Mouse (Mus musculus): Measurements from ENCODE around the gene Ilvbl. TPM values are rescaled to one million over a fixed set of nuclear protein-coding genes. Genes with fewer than 3 reads are reported as not detected.
"Not testable (repeated sequence)": the region's sequence is repeated elsewhere in the genome, so short reads cannot be mapped to it uniquely, and the experiment has no call there.

The Ilvbl gene
- polyA plus RNA-seq, 1 experiment = not detected

- H3K27ac ChIP-seq (ENCODE audit: insufficient read depth, low read depth, low read length) = no peak overlapping the region
- no peak for TF ChIP-seq CTCF (IDR thresholded peaks at IDR 0.05; ENCODE audit: insufficient read depth, low read depth, low read length)
- TF ChIP-seq POLR2A (IDR thresholded peaks at IDR 0.05; ENCODE audit: insufficient read depth, low read depth, low read length) = no peak
- H3K4me3 ChIP-seq (ENCODE audit: insufficient read depth, low read depth, low read length) = no peak overlapping the region
- peaks cover 9% of the 10 kb centered on the region; the same call in 1 of the 2 replicates for H3K4me1 ChIP-seq (ENCODE audit: control insufficient read depth, insufficient read depth, low read length)
Observed at GRCm38 (mm10) chr10:78594566-78594965, 20.4 kb downstream of the Ilvbl start.

GRCm38 (mm10) chr10:78599865-78600264 lies 25.7 kb downstream of the Ilvbl start:
- TF ChIP-seq CTCF (IDR thresholded peaks at IDR 0.05; ENCODE audit: insufficient read depth, low read depth, low read length) (no peak), POLR2A (IDR thresholded peaks at IDR 0.05; ENCODE audit: insufficient read depth, low read depth, low read length) (no peak)
- Histone ChIP-seq H3K27ac (ENCODE audit: insufficient read depth, low read depth, low read length) (no peak overlapping the region), H3K4me3 (ENCODE audit: insufficient read depth, low read depth, low read length) (no peak overlapping the region), H3K4me1 (ENCODE audit: control insufficient read depth, insufficient read depth, low read length) (no peaks in the 10 kb centered on the region)
- WGBS = 86% methylated on average over 5 of the region's 5 CpGs

- WGBS = 27% methylated on average over 3 of the region's 3 CpGs
- Histone ChIP-seq H3K27ac (ENCODE audit: insufficient read depth, low read depth, low read length) (no peak overlapping the region), H3K4me3 (ENCODE audit: insufficient read depth, low read depth, low read length) (no peak overlapping the region), H3K4me1 (ENCODE audit: control insufficient read depth, insufficient read depth, low read length) (no peaks in the 10 kb centered on the region)
- TF ChIP-seq CTCF (IDR thresholded peaks at IDR 0.05; ENCODE audit: insufficient read depth, low read depth, low read length) (no peak), POLR2A (IDR thresholded peaks at IDR 0.05; ENCODE audit: insufficient read depth, low read depth, low read length) (no peak)
Observed at GRCm38 (mm10) chr10:78605080-78605479, 30.9 kb downstream of the Ilvbl start.

GRCm38 (mm10) chr10:78607602-78608001 lies 33.5 kb downstream of the Ilvbl start:
- H3K27ac ChIP-seq (ENCODE audit: insufficient read depth, low read depth, low read length) = no peak overlapping the region
- H3K4me1 ChIP-seq (ENCODE audit: control insufficient read depth, insufficient read depth, low read length) = no peaks in the 10 kb centered on the region
- TF ChIP-seq POLR2A (IDR thresholded peaks at IDR 0.05; ENCODE audit: insufficient read depth, low read depth, low read length) (no peak), CTCF (IDR thresholded peaks at IDR 0.05; ENCODE audit: insufficient read depth, low read depth, low read length) (no peak)
- H3K4me3 ChIP-seq (ENCODE audit: insufficient read depth, low read depth, low read length) = no peak overlapping the region
- 79% methylated on average over 3 of the region's 3 CpGs for WGBS

GRCm38 (mm10) chr10:78617974-78618373 lies 43.8 kb downstream of the Ilvbl start, which contains the start of gene Olfr1357:
Olfr1357 (minus strand) TSS chr10:78618074.
- 79% methylated on average over 1 of the region's 1 CpGs for WGBS
- no peak for TF ChIP-seq POLR2A (IDR thresholded peaks at IDR 0.05; ENCODE audit: insufficient read depth, low read depth, low read length)
- TF ChIP-seq CTCF (IDR thresholded peaks at IDR 0.05; ENCODE audit: insufficient read depth, low read depth, low read length) = no peak

GRCm38 (mm10) chr10:78623143-78623542 lies 49.0 kb downstream of the Ilvbl start:
- WGBS = 82% methylated on average over 3 of the region's 3 CpGs
- not testable (repeated sequence) for H3K4me3 ChIP-seq (ENCODE audit: insufficient read depth, low read depth, low read length); H3K27ac ChIP-seq (ENCODE audit: insufficient read depth, low read depth, low read length); H3K4me1 ChIP-seq (ENCODE audit: control insufficient read depth, insufficient read depth, low read length)

More at GRCm38 (mm10) chr10:78617974-78618373, 43.8 kb downstream of the Ilvbl start, which contains the start of gene Olfr1357:
- Histone ChIP-seq H3K4me3 (ENCODE audit: insufficient read depth, low read depth, low read length) (no peak within 1 kb of the TSS), H3K27ac (ENCODE audit: insufficient read depth, low read depth, low read length) (no peak within 1 kb of the TSS), H3K4me1 (ENCODE audit: control insufficient read depth, insufficient read depth, low read length) (no peaks in the 10 kb centered on the region)

GRCm38 (mm10) chr10:78630194-78630593 lies 56.0 kb downstream of the Ilvbl start:
- no peaks in the 10 kb centered on the region for H3K4me1 ChIP-seq (ENCODE audit: control insufficient read depth, insufficient read depth, low read length)
- 65% methylated on average over 4 of the region's 4 CpGs for WGBS
- H3K27ac ChIP-seq (ENCODE audit: insufficient read depth, low read depth, low read length) = no peak overlapping the region
- no peak overlapping the region for H3K4me3 ChIP-seq (ENCODE audit: insufficient read depth, low read depth, low read length)
- TF ChIP-seq CTCF (IDR thresholded peaks at IDR 0.05; ENCODE audit: insufficient read depth, low read depth, low read length) = no peak
- TF ChIP-seq POLR2A (IDR thresholded peaks at IDR 0.05; ENCODE audit: insufficient read depth, low read depth, low read length) = no peak

- H3K4me1 ChIP-seq (ENCODE audit: control insufficient read depth, insufficient read depth, low read length) = no peaks in the 10 kb centered on the region
- 4% methylated on average over 6 of the region's 6 CpGs for WGBS
- H3K4me3 ChIP-seq (ENCODE audit: insufficient read depth, low read depth, low read length) = no peak overlapping the region
- TF ChIP-seq POLR2A (IDR thresholded peaks at IDR 0.05; ENCODE audit: insufficient read depth, low read depth, low read length) = no peak
- peak; percentile 41; the same call in 1 of the 2 replicates for TF ChIP-seq CTCF (IDR thresholded peaks at IDR 0.05; ENCODE audit: insufficient read depth, low read depth, low read length)
- no peak overlapping the region for H3K27ac ChIP-seq (ENCODE audit: insufficient read depth, low read depth, low read length)
Observed at GRCm38 (mm10) chr10:78632311-78632710, 58.2 kb downstream of the Ilvbl start.

Other genes with a start within 250 kb of the Ilvbl start
- 102 TPM in 1 of 2 replicates, not detected in the other for gene Agpat3, start 221.9 kb upstream of the Ilvbl start, polyA plus RNA-seq (2012; ENCODE audit: insufficient read depth, insufficient read length, low replicate concordance, missing spikeins)
- gene Rrp1, start 161.3 kb upstream of the Ilvbl start, polyA plus RNA-seq (2012; ENCODE audit: insufficient read depth, insufficient read length, low replicate concordance, missing spikeins) = 444 TPM in 1 of 2 replicates, not detected in the other
- 1,067 TPM in 1 of 2 replicates, not detected in the other for gene Cstb, start 148.7 kb upstream of the Ilvbl start, polyA plus RNA-seq (2012; ENCODE audit: insufficient read depth, insufficient read length, low replicate concordance, missing spikeins)
- not detected in 2 replicates for gene Pdxk, start 109.4 kb upstream of the Ilvbl start, polyA plus RNA-seq (2012; ENCODE audit: insufficient read depth, insufficient read length, low replicate concordance, missing spikeins)
- gene Olfr1358, start 56.9 kb upstream of the Ilvbl start, polyA plus RNA-seq (2012; ENCODE audit: insufficient read depth, insufficient read length, low replicate concordance, missing spikeins) = not detected in 2 replicates
- gene Syde1, start 17.6 kb downstream of the Ilvbl start, polyA plus RNA-seq (2012; ENCODE audit: insufficient read depth, insufficient read length, low replicate concordance, missing spikeins) = not detected in 2 replicates
- gene Olfr1357, start 43.7 kb downstream of the Ilvbl start, polyA plus RNA-seq (2012; ENCODE audit: insufficient read depth, insufficient read length, low replicate concordance, missing spikeins) = not detected in 2 replicates
- not detected in 2 replicates for gene Casp14, start 143.9 kb downstream of the Ilvbl start, polyA plus RNA-seq (2012; ENCODE audit: insufficient read depth, insufficient read length, low replicate concordance, missing spikeins)
- not detected in 2 replicates for gene Ccdc105, start 178.7 kb downstream of the Ilvbl start, polyA plus RNA-seq (2012; ENCODE audit: insufficient read depth, insufficient read length, low replicate concordance, missing spikeins)
- gene Slc1a6, start 206.2 kb downstream of the Ilvbl start, polyA plus RNA-seq (2012; ENCODE audit: insufficient read depth, insufficient read length, low replicate concordance, missing spikeins) = not detected in 2 replicates

Data from olfactory bulb, adult 2 months (tissue).